Mouse (Mus musculus): ENCODE results near the gene Osbpl10. TPM values are rescaled to one million over a fixed set of nuclear protein-coding genes. Genes with fewer than 3 reads are reported as not detected.

The Osbpl10 gene
- polyA plus RNA-seq, 1 experiment from 2014 or later, result 1.4 TPM

- H3K9ac ChIP-seq (ENCODE audit: low read depth, low read length), result 0 out of 2 replicates have a peak overlapping the region, but pooled peaks have one; percentile 27
- H3K9me3 ChIP-seq (ENCODE audit: control insufficient read depth, low read length), result no peaks in the 10 kb centered on the region
- H3K36me3 ChIP-seq (ENCODE audit: control insufficient read depth, insufficient read depth, low read length), result no peaks in the 10 kb centered on the region
- WGBS, result 65% methylated on average over 10 of the region's 10 CpGs
- peaks cover 23% of the 10 kb centered on the region for H3K4me1 ChIP-seq (ENCODE audit: control insufficient read depth, insufficient read depth, low read length)
- no peak overlapping the region for H3K4me2 ChIP-seq (ENCODE audit: low read depth, low read length)
- no peak overlapping the region for H3K4me3 ChIP-seq (ENCODE audit: low read length)
- no peak; the same call in 1 of the 2 replicates for ATAC-seq
- H3K27me3 ChIP-seq (replicated peaks; ENCODE audit: control insufficient read depth, insufficient read depth, low read length), result no peaks in the 10 kb centered on the region
- no peak overlapping the region for H3K27ac ChIP-seq (ENCODE audit: low read length)
Measured at GRCm38 (mm10) chr9:115048340-115048739, 70.0 kb downstream of the Osbpl10 start.

DNA sequence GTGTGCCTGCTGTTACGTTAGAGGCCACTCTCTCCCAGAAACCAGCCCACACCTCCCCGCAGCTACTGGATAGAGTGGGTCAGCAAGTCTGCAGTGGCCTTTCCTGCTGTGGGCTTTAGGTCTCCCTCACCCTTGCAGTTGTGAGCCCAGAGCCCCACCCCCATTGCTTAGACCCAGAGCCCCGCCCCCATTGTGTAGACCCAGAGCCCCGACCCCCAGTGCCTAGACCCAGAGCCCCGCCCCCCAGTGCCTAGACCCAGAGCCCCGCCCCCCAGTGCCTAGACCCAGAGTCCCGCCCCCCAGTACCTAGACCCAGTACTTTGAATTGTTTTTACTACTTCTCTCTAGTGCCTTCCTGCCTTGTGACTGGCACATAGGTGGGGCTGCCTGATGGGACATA, 70.5 kb downstream of the Osbpl10 start:
- no peak overlapping the region for H3K9ac ChIP-seq (ENCODE audit: low read depth, low read length)
- WGBS, result 64% methylated on average over 7 of the region's 7 CpGs
- no peaks in the 10 kb centered on the region for H3K27me3 ChIP-seq (replicated peaks; ENCODE audit: control insufficient read depth, insufficient read depth, low read length)
- ATAC-seq, result 0 out of 2 replicates have a peak, but pooled peaks have one; percentile 31
- H3K36me3 ChIP-seq (ENCODE audit: control insufficient read depth, insufficient read depth, low read length), result no peaks in the 10 kb centered on the region
- H3K4me1 ChIP-seq (ENCODE audit: control insufficient read depth, insufficient read depth, low read length), result peaks cover 23% of the 10 kb centered on the region
- no peak overlapping the region for H3K4me3 ChIP-seq (ENCODE audit: low read length)
- H3K4me2 ChIP-seq (ENCODE audit: low read depth, low read length), result no peak overlapping the region
- H3K27ac ChIP-seq (ENCODE audit: low read length), result no peak overlapping the region
- no peaks in the 10 kb centered on the region for H3K9me3 ChIP-seq (ENCODE audit: control insufficient read depth, low read length)

DNA sequence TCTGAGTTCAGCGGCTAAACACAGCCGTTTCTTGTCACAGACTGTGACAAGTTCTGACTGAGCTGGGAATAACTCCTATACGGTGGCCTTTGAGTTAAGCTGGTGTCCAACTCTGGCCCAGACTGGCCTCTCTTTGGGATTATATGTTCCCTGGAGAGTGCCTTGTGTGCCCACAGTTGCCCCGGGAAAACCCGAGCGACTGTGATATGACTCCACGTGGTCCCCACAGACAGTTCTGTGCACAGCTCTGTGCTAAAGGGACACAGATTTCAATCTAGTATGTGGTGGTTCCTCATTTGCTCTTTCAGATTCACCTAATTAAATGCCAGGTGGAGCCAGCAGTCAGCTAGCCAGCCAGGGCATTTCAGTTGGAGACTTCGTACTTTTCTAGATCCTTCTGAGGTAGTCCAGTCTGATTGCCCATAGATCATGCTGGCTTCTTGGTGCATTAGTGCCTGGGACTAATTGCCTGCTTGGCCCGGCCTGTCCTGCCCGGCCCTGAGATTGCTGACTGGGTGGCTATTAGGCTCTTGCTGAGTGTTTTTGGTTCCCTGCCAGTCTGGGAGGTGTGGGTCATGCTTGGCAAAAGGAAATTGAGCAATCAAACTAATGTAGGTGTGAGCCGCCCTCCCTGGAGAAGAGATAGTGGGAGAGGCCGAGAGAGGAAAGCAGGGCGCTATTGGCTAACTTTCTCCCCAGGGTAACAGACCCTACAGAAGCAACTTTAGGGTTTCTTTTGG, 71.8 kb downstream of the Osbpl10 start:
- Histone ChIP-seq H3K27ac (ENCODE audit: low read length) (peak overlapping the region; percentile 17; the same call in 1 of the 2 replicates), H3K4me3 (ENCODE audit: low read length) (no peak overlapping the region), H3K9me3 (ENCODE audit: control insufficient read depth, low read length) (no peaks in the 10 kb centered on the region), H3K4me1 (ENCODE audit: control insufficient read depth, insufficient read depth, low read length) (peaks cover 28% of the 10 kb centered on the region), H3K36me3 (ENCODE audit: control insufficient read depth, insufficient read depth, low read length) (no peaks in the 10 kb centered on the region), H3K27me3 (replicated peaks; ENCODE audit: control insufficient read depth, insufficient read depth, low read length) (no peaks in the 10 kb centered on the region), H3K9ac (ENCODE audit: low read depth, low read length) (no peak overlapping the region), H3K4me2 (ENCODE audit: low read depth, low read length) (no peak overlapping the region)
- ATAC-seq, result peak; percentile 8; the same call in 1 of the 2 replicates
- 71% methylated on average over 13 of the region's 13 CpGs for WGBS

DNA sequence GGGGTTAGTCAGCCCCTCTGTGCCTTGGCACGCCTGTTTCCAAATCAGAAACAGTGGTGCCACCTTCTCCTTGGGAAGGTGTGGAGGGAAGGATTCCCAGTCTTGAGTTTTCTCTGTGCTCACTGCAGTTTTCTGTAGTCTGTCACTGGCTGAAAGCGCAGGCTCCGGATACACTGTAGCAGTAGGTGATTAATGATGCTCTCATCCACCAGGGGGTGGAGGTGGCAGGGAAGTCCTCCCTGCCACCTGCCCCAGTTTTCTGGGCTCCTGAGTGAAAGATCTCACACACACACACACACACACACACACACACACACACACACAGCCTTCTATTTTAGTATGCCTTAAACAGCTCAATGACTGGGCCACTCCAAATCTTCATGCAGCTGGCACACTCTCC, 73.6 kb downstream of the Osbpl10 start:
- H3K36me3 ChIP-seq (ENCODE audit: control insufficient read depth, insufficient read depth, low read length), result no peaks in the 10 kb centered on the region
- H3K4me1 ChIP-seq (ENCODE audit: control insufficient read depth, insufficient read depth, low read length), result peaks cover 23% of the 10 kb centered on the region
- ATAC-seq, result no peak
- H3K9me3 ChIP-seq (ENCODE audit: control insufficient read depth, low read length), result no peaks in the 10 kb centered on the region
- no peak overlapping the region for H3K4me2 ChIP-seq (ENCODE audit: low read depth, low read length)
- H3K9ac ChIP-seq (ENCODE audit: low read depth, low read length), result no peak overlapping the region
- 76% methylated on average over 3 of the region's 3 CpGs for WGBS
- H3K27ac ChIP-seq (ENCODE audit: low read length), result no peak overlapping the region
- H3K27me3 ChIP-seq (replicated peaks; ENCODE audit: control insufficient read depth, insufficient read depth, low read length), result no peaks in the 10 kb centered on the region
- no peak overlapping the region for H3K4me3 ChIP-seq (ENCODE audit: low read length)

DNA sequence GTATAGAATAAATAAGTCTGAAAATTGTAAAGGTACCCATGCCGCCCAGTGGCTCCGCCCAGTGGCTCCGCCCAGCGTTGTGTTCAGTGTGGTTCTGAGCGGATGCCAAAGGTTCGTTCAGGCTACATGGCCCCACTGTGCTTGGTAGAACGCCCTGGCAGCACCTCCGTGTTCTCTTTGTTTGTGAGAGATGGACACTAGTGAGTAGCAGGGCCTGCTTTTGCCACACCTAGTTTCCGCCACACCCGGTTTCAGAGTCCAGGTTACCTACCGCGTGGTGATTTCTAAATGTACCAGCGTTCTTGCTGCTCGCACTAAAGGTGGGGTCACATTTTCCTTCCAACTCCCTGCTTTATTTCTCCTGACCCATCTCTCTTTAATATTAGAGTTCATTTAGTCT, 75.4 kb downstream of the Osbpl10 start:
- Histone ChIP-seq H3K27ac (ENCODE audit: low read length) (peak overlapping the region; percentile 43), H3K36me3 (ENCODE audit: control insufficient read depth, insufficient read depth, low read length) (no peaks in the 10 kb centered on the region), H3K27me3 (replicated peaks; ENCODE audit: control insufficient read depth, insufficient read depth, low read length) (no peaks in the 10 kb centered on the region), H3K4me3 (ENCODE audit: low read length) (no peak overlapping the region), H3K9ac (ENCODE audit: low read depth, low read length) (no peak overlapping the region), H3K4me2 (ENCODE audit: low read depth, low read length) (peak overlapping the region; percentile 18), H3K4me1 (ENCODE audit: control insufficient read depth, insufficient read depth, low read length) (peaks cover 18% of the 10 kb centered on the region), H3K9me3 (ENCODE audit: control insufficient read depth, low read length) (no peaks in the 10 kb centered on the region)
- 71% methylated on average over 14 of the region's 14 CpGs for WGBS
- peak; percentile 88 for ATAC-seq

DNA sequence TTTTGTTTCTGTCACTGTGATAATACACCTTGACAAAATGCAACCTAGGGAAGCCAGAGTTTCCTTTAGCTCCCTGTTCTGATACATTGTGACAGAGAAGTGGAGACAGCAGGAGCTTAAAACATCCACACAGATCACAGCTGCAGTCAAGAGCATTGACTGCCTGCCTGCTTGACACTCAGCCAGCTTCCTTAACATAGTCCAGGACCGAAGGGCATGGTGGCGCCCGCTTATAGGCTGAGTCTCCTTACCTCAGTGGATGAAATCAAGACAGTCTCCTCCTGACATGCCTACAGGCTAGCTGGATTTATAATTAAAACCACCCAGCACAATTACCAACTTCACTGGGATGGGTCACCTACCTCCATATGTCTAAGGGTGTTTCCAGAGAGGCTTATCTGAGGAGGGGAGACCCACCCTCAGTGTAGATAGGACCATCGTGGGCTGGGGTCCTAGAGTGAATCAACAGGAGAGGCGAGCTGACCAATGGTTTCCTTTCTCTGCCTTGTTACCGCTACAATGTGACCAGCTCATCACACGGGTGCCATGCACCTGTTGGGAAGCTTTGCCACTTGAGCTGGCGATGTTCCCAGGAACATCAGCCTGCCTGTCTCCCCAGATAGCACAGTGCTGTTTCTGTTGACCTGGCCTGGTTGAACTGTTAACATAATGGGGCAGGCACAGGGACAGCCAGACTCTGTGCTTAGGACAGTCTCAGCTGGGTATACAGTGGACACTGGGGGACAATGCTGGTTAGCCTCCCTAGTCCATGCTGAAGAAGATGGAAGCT, 76.9 kb downstream of the Osbpl10 start:
- H3K9me3 ChIP-seq (ENCODE audit: control insufficient read depth, low read length), result no peaks in the 10 kb centered on the region
- H3K36me3 ChIP-seq (ENCODE audit: control insufficient read depth, insufficient read depth, low read length), result no peaks in the 10 kb centered on the region
- no peak overlapping the region for H3K9ac ChIP-seq (ENCODE audit: low read depth, low read length)
- H3K4me3 ChIP-seq (ENCODE audit: low read length), result no peak overlapping the region
- H3K27ac ChIP-seq (ENCODE audit: low read length), result no peak overlapping the region; the same call in 1 of the 2 replicates
- H3K27me3 ChIP-seq (replicated peaks; ENCODE audit: control insufficient read depth, insufficient read depth, low read length), result no peaks in the 10 kb centered on the region
- 70% methylated on average over 8 of the region's 8 CpGs for WGBS
- H3K4me2 ChIP-seq (ENCODE audit: low read depth, low read length), result no peak overlapping the region
- H3K4me1 ChIP-seq (ENCODE audit: control insufficient read depth, insufficient read depth, low read length), result peaks cover 17% of the 10 kb centered on the region
- no peak for ATAC-seq

DNA sequence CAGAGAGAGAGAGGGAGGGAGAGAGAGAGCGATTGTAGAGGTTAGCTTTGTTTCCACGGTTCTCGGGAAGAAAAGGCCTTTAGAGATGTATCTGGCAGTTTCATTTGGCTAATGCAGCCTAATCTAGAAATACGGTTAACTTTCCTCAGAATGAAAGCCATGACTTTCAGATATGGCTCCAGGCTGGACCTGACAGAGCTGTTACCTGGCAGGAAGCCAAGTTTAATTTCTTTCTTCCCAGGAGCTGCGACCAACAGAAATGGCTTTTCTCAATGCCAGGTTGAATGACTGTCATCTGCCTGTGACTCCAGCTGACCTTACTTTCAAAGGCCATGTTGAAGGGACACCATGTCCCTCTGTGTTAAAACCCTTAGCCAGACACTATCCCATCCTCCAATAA, 80.4 kb downstream of the Osbpl10 start:
- 29% methylated on average over 5 of the region's 5 CpGs for WGBS

DNA sequence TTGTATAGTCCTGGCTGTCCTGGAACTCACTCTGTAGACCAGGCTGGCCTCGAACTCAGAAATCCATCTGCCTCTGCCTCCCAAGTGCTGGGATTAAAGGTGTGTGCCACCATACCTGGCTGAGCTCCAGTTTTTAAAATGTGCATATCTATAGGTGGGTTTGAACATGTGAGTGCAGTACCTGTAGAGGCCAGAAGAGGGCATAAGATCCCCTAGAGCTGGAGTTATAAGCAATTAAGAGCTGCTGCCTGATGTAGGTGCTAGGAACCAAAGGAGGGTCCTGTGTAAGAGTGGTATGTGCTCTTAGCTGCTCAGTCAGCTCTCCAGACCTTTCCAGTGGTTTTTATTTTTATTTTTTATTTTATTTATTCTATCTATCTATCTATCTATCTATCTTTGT, 86.5 kb downstream of the Osbpl10 start:
- H3K9ac ChIP-seq (ENCODE audit: low read depth, low read length), result no peak overlapping the region
- no peak for ATAC-seq
- H3K36me3 ChIP-seq (ENCODE audit: control insufficient read depth, insufficient read depth, low read length), result no peaks in the 10 kb centered on the region
- H3K4me3 ChIP-seq (ENCODE audit: low read length), result no peak overlapping the region
- no peaks in the 10 kb centered on the region for H3K27me3 ChIP-seq (replicated peaks; ENCODE audit: control insufficient read depth, insufficient read depth, low read length)
- WGBS, result 90% methylated on average over 1 of the region's 1 CpGs
- H3K27ac ChIP-seq (ENCODE audit: low read length), result no peak overlapping the region
- no peaks in the 10 kb centered on the region for H3K4me1 ChIP-seq (ENCODE audit: control insufficient read depth, insufficient read depth, low read length)
- no peak overlapping the region for H3K4me2 ChIP-seq (ENCODE audit: low read depth, low read length)
- H3K9me3 ChIP-seq (ENCODE audit: control insufficient read depth, low read length), result no peaks in the 10 kb centered on the region

More for the DNA sequence above, 80.4 kb downstream of the Osbpl10 start:
- Histone ChIP-seq H3K27me3 (replicated peaks; ENCODE audit: control insufficient read depth, insufficient read depth, low read length) (no peaks in the 10 kb centered on the region), H3K36me3 (ENCODE audit: control insufficient read depth, insufficient read depth, low read length) (no peaks in the 10 kb centered on the region), H3K9me3 (ENCODE audit: control insufficient read depth, low read length) (no peaks in the 10 kb centered on the region), H3K27ac (ENCODE audit: low read length) (no peak overlapping the region), H3K4me3 (ENCODE audit: low read length) (no peak overlapping the region), H3K4me1 (ENCODE audit: control insufficient read depth, insufficient read depth, low read length) (peaks cover 13% of the 10 kb centered on the region), H3K4me2 (ENCODE audit: low read depth, low read length) (no peak overlapping the region), H3K9ac (ENCODE audit: low read depth, low read length) (no peak overlapping the region)
- ATAC-seq, result 0 out of 2 replicates have a peak, but pooled peaks have one; percentile 19

DNA sequence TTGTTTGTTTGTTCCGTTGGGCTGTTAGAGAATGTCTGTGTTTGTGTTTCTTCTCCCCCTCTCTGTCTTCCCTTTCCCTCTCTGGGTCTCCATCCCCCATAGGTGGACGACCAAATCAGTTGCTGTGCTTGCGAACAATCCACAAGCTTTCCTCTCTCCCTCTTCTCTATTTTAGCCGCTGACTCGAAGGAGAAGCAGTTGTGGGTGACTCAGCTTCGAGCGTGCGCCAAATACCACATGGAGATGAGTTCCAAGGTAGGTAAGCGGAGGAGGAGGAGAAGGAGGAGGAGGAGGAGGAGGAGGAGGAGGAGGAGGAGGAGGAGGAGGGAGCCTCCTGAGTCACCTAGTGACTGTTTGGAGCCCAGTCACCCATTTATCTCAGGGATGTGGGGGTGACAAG, 88.7 kb downstream of the Osbpl10 start:
- Histone ChIP-seq H3K27ac (ENCODE audit: low read length) (no peak overlapping the region), H3K4me3 (ENCODE audit: low read length) (no peak overlapping the region), H3K9me3 (ENCODE audit: control insufficient read depth, low read length) (no peaks in the 10 kb centered on the region), H3K4me2 (ENCODE audit: low read depth, low read length) (no peak overlapping the region), H3K27me3 (replicated peaks; ENCODE audit: control insufficient read depth, insufficient read depth, low read length) (no peaks in the 10 kb centered on the region), H3K36me3 (ENCODE audit: control insufficient read depth, insufficient read depth, low read length) (no peaks in the 10 kb centered on the region), H3K9ac (ENCODE audit: low read depth, low read length) (no peak overlapping the region), H3K4me1 (ENCODE audit: control insufficient read depth, insufficient read depth, low read length) (no peaks in the 10 kb centered on the region)
- WGBS, result 76% methylated on average over 8 of the region's 9 CpGs
- ATAC-seq, result no peak
